Mouse (Mus musculus): ENCODE data around the gene Smarcad1.

GRCm38 (mm10) chr6:65011444-65011990 lies 30.9 kb upstream of the Smarcad1 start:
- TF ChIP-seq CTCF (IDR thresholded peaks at IDR 0.05): no peak
- TF ChIP-seq POLR2A (IDR thresholded peaks at IDR 0.05; ENCODE audit: insufficient read depth, low read depth, low read length): no peak
- TF ChIP-seq EP300 (IDR thresholded peaks at IDR 0.05; ENCODE audit: insufficient read depth, low read depth, low read length): no peak

All from heart, adult 2 months (tissue).